Mouse (Mus musculus) MEL (cell line): ENCODE results near the gene Syce2. TPM values are rescaled to one million over a fixed set of nuclear protein-coding genes. Genes with fewer than 3 reads are reported as not detected.

Experiments used
- DNase-seq: peaks from one replicate; pipeline ENCODE4 v3.0.0; 2011; ENCODE audit warnings: low read depth, low spot score
- H3K27ac ChIP-seq: 2 replicates; pipeline ENCODE4 v1.5.1; 2012; ENCODE audit warnings: low read depth, mild to moderate bottlenecking, control low read depth, low read length, moderate library complexity; ENCODE audit not compliant: control insufficient read depth
- H3K27me3 ChIP-seq, 2 experiments: fragments of 150-350 bp in 1 of 2; sonication (generic) in 1 of 2; 2 replicates each; pipeline ENCODE4 v1.6.1; 2012; ENCODE audit warnings: low read length in 2 of 2, mild to moderate bottlenecking in 2 of 2, improper control_type of control experiment in 1 of 2, moderate library complexity in 1 of 2; ENCODE audit not compliant: insufficient read depth in 2 of 2, control insufficient read depth in 1 of 2
- H3K36me3 ChIP-seq, 2 experiments: 2 replicates each; pipeline ENCODE4 v1.6.1; 2012 to 2014; ENCODE audit warnings: low read length in 2 of 2, improper control_type of control experiment in 1 of 2, inconsistent platforms in 1 of 2, mild to moderate bottlenecking in 1 of 2; ENCODE audit not compliant: insufficient read depth in 2 of 2, control insufficient read depth in 1 of 2
- H3K4me1 ChIP-seq, 2 experiments: fragments of 150-350 bp in 1 of 2; sonication (generic) in 1 of 2; 2 replicates each; pipeline ENCODE4 v1.6.1; 2012; ENCODE audit warnings: low read length in 2 of 2, improper control_type of control experiment in 1 of 2, mild to moderate bottlenecking in 1 of 2; ENCODE audit not compliant: insufficient read depth in 2 of 2, control insufficient read depth in 1 of 2
- H3K4me3 ChIP-seq, 2 experiments: fragments of 150-350 bp in 1 of 2; sonication (generic) in 1 of 2; 2 replicates each; pipeline ENCODE4 v1.5.1; 2012; ENCODE audit warnings: low read depth in 2 of 2, low read length in 2 of 2, mild to moderate bottlenecking in 2 of 2, moderate library complexity in 2 of 2, control low read depth in 1 of 2, improper control_type of control experiment in 1 of 2; ENCODE audit not compliant: control insufficient read depth in 1 of 2, insufficient read depth in 1 of 2
- H3K79me2 ChIP-seq: 2 replicates; pipeline ENCODE4 v1.6.1; 2012; ENCODE audit warnings: mild to moderate bottlenecking, low read length, moderate library complexity; ENCODE audit not compliant: control insufficient read depth, poor library complexity, insufficient read depth
- H3K9ac ChIP-seq: 2 replicates; pipeline ENCODE4 v1.6.1; 2012; ENCODE audit warnings: low read depth, mild to moderate bottlenecking, control low read depth, low read length, moderate library complexity; ENCODE audit not compliant: control insufficient read depth, poor library complexity, severe bottlenecking
- H3K9me3 ChIP-seq: fragments of 150-350 bp; sonication (generic); replicated peaks from 2 replicates; pipeline ENCODE4 v1.6.1; 2012; ENCODE audit warnings: mild to moderate bottlenecking, low read length, improper control_type of control experiment, moderate library complexity; ENCODE audit not compliant: insufficient read depth
- BHLHE40 ChIP-seq: IDR thresholded peaks from 2 replicates; pipeline ENCODE4 v1.6.1; 2012; ENCODE audit warnings: low read depth, mild to moderate bottlenecking, inconsistent platforms, low read length, improper control_type of control experiment, borderline replicate concordance
- CHD1 ChIP-seq: IDR thresholded peaks from 2 replicates; pipeline ENCODE4 v1.6.1; 2012; ENCODE audit warnings: low read depth, mild to moderate bottlenecking, inconsistent platforms, low read length, improper control_type of control experiment
- CHD2 ChIP-seq: IDR thresholded peaks from 2 replicates; pipeline ENCODE4 v1.6.1; 2011; ENCODE audit warnings: low read length, improper control_type of control experiment
- E2F4 ChIP-seq: IDR thresholded peaks from 2 replicates; pipeline ENCODE4 v1.6.1; 2011; ENCODE audit warnings: low read depth, low read length, improper control_type of control experiment, borderline replicate concordance
- EP300 ChIP-seq, 2 experiments: IDR thresholded peaks; 2 replicates each; pipeline ENCODE4 v1.6.1; 2011; ENCODE audit warnings: improper control_type of control experiment in 2 of 2, low read length in 2 of 2, low read depth in 1 of 2, mild to moderate bottlenecking in 1 of 2
- KAT2A ChIP-seq: conservative IDR thresholded peaks from 2 replicates; pipeline ENCODE4 v1.6.1; 2012; ENCODE audit warnings: low read depth, low read length, improper control_type of control experiment, inconsistent platforms
- MAFK ChIP-seq: IDR thresholded peaks from 2 replicates; pipeline ENCODE4 v1.6.1; 2011; ENCODE audit warnings: low read depth, mild to moderate bottlenecking, low read length, improper control_type of control experiment, borderline replicate concordance
- MYB ChIP-seq: IDR thresholded peaks from 2 replicates; pipeline ENCODE4 v1.6.1; 2011; ENCODE audit warnings: mild to moderate bottlenecking, low read depth, low read length, improper control_type of control experiment
- MYC ChIP-seq: IDR thresholded peaks from 2 replicates; pipeline ENCODE4 v1.6.1; 2011; ENCODE audit warnings: low read depth, mild to moderate bottlenecking, low read length, improper control_type of control experiment, moderate library complexity
- NELFE ChIP-seq: IDR thresholded peaks from 2 replicates; pipeline ENCODE4 v1.6.1; 2011; ENCODE audit warnings: low read depth, low read length, improper control_type of control experiment
- NRF1 ChIP-seq: IDR thresholded peaks from 2 replicates; pipeline ENCODE4 v1.6.1; 2014; ENCODE audit warnings: low read depth, mild to moderate bottlenecking, inconsistent platforms, low read length, improper control_type of control experiment, moderate library complexity; ENCODE audit not compliant: poor library complexity, insufficient read depth, severe bottlenecking
- POLR2AphosphoS2 ChIP-seq: IDR thresholded peaks from 2 replicates; pipeline ENCODE4 v1.6.1; 2011; ENCODE audit warnings: low read length, improper control_type of control experiment
- POLR2AphosphoS5 ChIP-seq: IDR thresholded peaks from 2 replicates; pipeline ENCODE4 v1.6.1; 2012; ENCODE audit warnings: low read depth, borderline replicate concordance, mild to moderate bottlenecking, inconsistent platforms, low read length, moderate library complexity, mixed read lengths
- RCOR1 ChIP-seq: IDR thresholded peaks from 2 replicates; pipeline ENCODE4 v1.6.1; 2012; ENCODE audit warnings: low read depth, mild to moderate bottlenecking, inconsistent platforms, low read length, improper control_type of control experiment
- SIN3A ChIP-seq: IDR thresholded peaks from 2 replicates; pipeline ENCODE4 v1.6.1; 2012; ENCODE audit warnings: low read length, improper control_type of control experiment, inconsistent platforms
- TAL1 ChIP-seq: IDR thresholded peaks from 2 replicates; pipeline ENCODE4 v1.6.1; 2012; ENCODE audit warnings: mild to moderate bottlenecking, inconsistent platforms, low read length, moderate library complexity, mixed read lengths
- TBP ChIP-seq: IDR thresholded peaks from 2 replicates; pipeline ENCODE4 v1.8.0; 2011; ENCODE audit warnings: low read depth, low read length, improper control_type of control experiment
- UBTF ChIP-seq: IDR thresholded peaks from 2 replicates; pipeline ENCODE4 v1.6.1; 2012; ENCODE audit warnings: low read depth, mild to moderate bottlenecking, inconsistent platforms, low read length, improper control_type of control experiment, moderate library complexity, borderline replicate concordance; ENCODE audit not compliant: insufficient read depth
- USF2 ChIP-seq, 2 experiments: IDR thresholded peaks; 2 replicates each; pipeline ENCODE4 v1.6.1; 2011 to 2012; ENCODE audit warnings: improper control_type of control experiment in 2 of 2, low read length in 2 of 2, borderline replicate concordance in 1 of 2, inconsistent platforms in 1 of 2, low read depth in 1 of 2, mild to moderate bottlenecking in 1 of 2; ENCODE audit not compliant: insufficient read depth in 1 of 2
- ZMIZ1 ChIP-seq: IDR thresholded peaks from 2 replicates; pipeline ENCODE4 v1.6.1; 2012; ENCODE audit warnings: low read depth, mild to moderate bottlenecking, inconsistent platforms, low read length, improper control_type of control experiment, moderate library complexity
- ZNF384 ChIP-seq: IDR thresholded peaks from 2 replicates; pipeline ENCODE4 v1.6.1; 2012; ENCODE audit warnings: low read depth, mild to moderate bottlenecking, inconsistent platforms, low read length, improper control_type of control experiment
- polyA plus RNA-seq, 2 experiments: library from polyadenylated mRNA; stranded (reverse) in 1 of 2; unstranded in 1 of 2; fragments of >175 nt in 1 of 2; fragments of >200 nt in 1 of 2; gene quantifications; 2 replicates each; pipeline versions ENCODE4 v1.2.1 to v1.2.4; 2012; ENCODE audit warnings: low replicate concordance in 2 of 2, low read depth in 1 of 2; ENCODE audit not compliant: insufficient read length in 2 of 2, insufficient read depth in 1 of 2, missing spikeins in 1 of 2
- total RNA-seq: library from RNA; depleted of rRNA; stranded (reverse); fragments of 300-350 nt; gene quantifications from 2 replicates; pipeline ENCODE4 v1.2.3, GENCODE M21; 2012

Syce2 gene
- total and polyA plus RNA-seq, 3 experiments: 75.5 to 115 TPM; not detected in 1

- TF ChIP-seq TBP (peak; percentile 91), POLR2AphosphoS2 (peak; percentile 84), UBTF (no peak), KAT2A (no peak; the same call in 1 of the 2 replicates), BHLHE40 (peak; percentile 83; the same call in 1 of the 2 replicates), CHD2 (no peak; the same call in 1 of the 2 replicates), TAL1 (no peak), ZMIZ1 (peak; percentile 95), USF2 (IDR thresholded peaks at IDR 0.05; ENCODE audit: borderline replicate concordance in 1 of 2, insufficient read depth in 1 of 2, low read depth in 1 of 2, low read length in 2 of 2) (peak; percentile 77 to 89), RCOR1 (no peak), EP300 (IDR thresholded peaks at IDR 0.05; ENCODE audit: low read depth in 1 of 2, low read length in 2 of 2) (no peak), MYC (peak; percentile 81; the same call in 1 of the 2 replicates), POLR2AphosphoS5 (no peak; the same call in 1 of the 2 replicates), NELFE (peak; percentile 96), NRF1 (no peak), CHD1 (no peak; the same call in 1 of the 2 replicates), MAFK (no peak)
Observed at GRCm38 (mm10) chr8:84908421-84909161, 36.7 kb downstream of the Syce2 start, which contains the start of gene Dnase2a (continued).

DNA sequence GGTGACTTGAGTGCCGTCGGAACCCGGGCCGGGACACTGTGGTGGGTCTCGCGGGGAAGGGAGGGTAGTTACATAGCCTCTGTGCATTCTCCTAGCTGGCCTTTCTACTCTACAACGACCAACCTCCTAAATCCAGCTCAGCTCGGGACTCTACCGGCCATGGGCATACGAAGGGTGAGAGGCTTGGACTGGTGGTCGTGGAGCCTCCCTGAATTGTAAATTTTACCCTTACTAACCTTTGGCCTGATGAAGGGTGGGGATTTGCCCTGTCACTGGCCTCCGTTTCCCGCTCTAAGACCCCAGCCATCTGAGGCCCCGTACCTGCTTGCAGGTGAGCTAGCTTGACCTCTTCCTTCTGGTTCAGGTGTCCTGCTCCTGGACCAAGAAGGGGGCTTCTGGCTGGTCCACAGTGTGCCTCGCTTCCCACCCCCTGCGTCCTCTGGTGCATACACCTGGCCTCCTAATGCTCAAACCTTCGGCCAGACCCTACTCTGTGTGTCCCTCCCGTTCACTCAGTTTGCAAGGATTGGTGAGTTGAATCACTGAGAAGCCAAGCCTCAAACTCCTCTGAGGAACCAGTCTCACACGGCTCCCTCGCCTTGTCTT, 37.4 kb downstream of the Syce2 start:
- peak overlapping the region; percentile 96 for H3K9ac ChIP-seq
- TF ChIP-seq MYB (no peak), CHD1 (peak; percentile 90; the same call in 1 of the 2 replicates), ZMIZ1 (no peak), SIN3A (no peak), E2F4 (no peak), TBP (no peak), BHLHE40 (no peak), ZNF384 (no peak)
- peak overlapping the region; percentile 74 to 94 for H3K4me3 ChIP-seq
- peaks cover 2 to 42% of the 10 kb centered on the region in 2 experiments; a peak in 3 of 4 replicates for H3K4me1 ChIP-seq
- no peak for DNase-seq
- H3K36me3 ChIP-seq: peaks cover 8 to 27% of the 10 kb centered on the region in 2 experiments; a peak in 3 of 4 replicates
- no peaks in the 10 kb centered on the region for H3K27me3 ChIP-seq
- H3K79me2 ChIP-seq: peaks cover 29% of the 10 kb centered on the region
- no peaks in the 10 kb centered on the region for H3K9me3 ChIP-seq
- H3K27ac ChIP-seq: peak overlapping the region; percentile 95
